Mouse (Mus musculus) cortical plate, adult 2 months (tissue): ENCODE measurements around the gene Rab42.

ENCODE experiments used
- CTCF ChIP-seq: fragments of 200-500 bp; IDR thresholded peaks from 2 replicates; pipeline ENCODE4 v1.5.1; 2011; ENCODE audit warnings: mild to moderate bottlenecking, control low read depth, low read length; ENCODE audit not compliant: insufficient read depth; ENCODE audit errors: extremely low read depth
- POLR2A ChIP-seq: fragments of 200-500 bp; IDR thresholded peaks from 2 replicates; pipeline ENCODE4 v1.6.1; 2011; ENCODE audit warnings: mild to moderate bottlenecking, low read length, control low read depth; ENCODE audit not compliant: insufficient read depth; ENCODE audit errors: extremely low read depth

- TF ChIP-seq POLR2A: no peak
- TF ChIP-seq CTCF: no peak
Measured at GRCm38 (mm10) chr4:132253128-132253527, 50.1 kb downstream of the Rab42 start.
